Mouse (Mus musculus) CD4-positive, CD25-positive, alpha-beta regulatory T cell, adult 4 months (primary cell): ENCODE measurements around the gene Glyatl3. TPM values are rescaled to one million over a fixed set of nuclear protein-coding genes. Genes with fewer than 3 reads are reported as not detected.

ENCODE experiments used
- polyA plus RNA-seq, 2 experiments: library from polyadenylated mRNA; unstranded; fragments of 100-300 nt; shearing (Covaris generic); gene quantifications; one replicate each; pipeline ENCODE4 v1.2.1; 2017

Gene Glyatl3
- polyA plus RNA-seq, 2 experiments from 2014 or later = not detected

Other genes with a start within 250 kb of the Glyatl3 start
- gene Esp1, start 187.2 kb downstream of the Glyatl3 start, polyA plus RNA-seq = not detected
- gene Crisp2, start 107.3 kb downstream of the Glyatl3 start, polyA plus RNA-seq = not detected
- gene Rhag, start 103.2 kb downstream of the Glyatl3 start, polyA plus RNA-seq = not detected
- gene 9130008F23Rik, start 33.8 kb downstream of the Glyatl3 start, polyA plus RNA-seq = 1 to 10 TPM in 1 of 2 experiments, under 1 TPM in 1; 0.30 to 1.2 TPM
- gene Mut, start 20.3 kb upstream of the Glyatl3 start, polyA plus RNA-seq = 10 to 100 TPM; 18.3 to 19.6 TPM
- 10 to 100 TPM; 34.2 to 35.1 TPM for gene Cenpq, start 20.7 kb upstream of the Glyatl3 start, polyA plus RNA-seq